Mouse (Mus musculus) telencephalon, adult 2 months (tissue): ENCODE results near the gene Eif2b4.

Experiments
- DNase-seq: peaks from one replicate; pipeline ENCODE4 v3.0.0-alpha.2; 2011; ENCODE audit warnings: low read depth, low spot score

Gene Eif2b4

DNA sequence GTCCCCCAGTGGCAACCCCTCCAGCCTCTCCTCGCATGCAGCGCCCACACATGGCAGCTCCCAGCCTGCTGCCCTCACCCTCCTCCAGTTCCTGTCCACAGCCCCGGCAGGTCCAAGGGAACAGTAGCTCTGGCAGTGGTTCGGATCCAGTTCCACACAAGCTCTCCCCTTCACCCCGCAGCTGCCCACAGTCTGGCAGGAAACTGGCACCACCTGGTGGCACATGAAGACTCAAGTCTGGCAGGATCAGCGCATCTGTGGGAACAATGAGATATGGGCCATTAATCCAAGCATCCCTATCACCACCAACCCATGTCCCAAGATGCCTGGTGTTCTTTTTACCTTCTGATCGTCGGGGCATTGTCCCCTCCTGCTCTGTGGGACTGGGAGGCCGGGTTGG lies 6.7 kb upstream of the Eif2b4 start:
- no peak for DNase-seq

- no peak for DNase-seq
These were observed 6.2 kb upstream of the Eif2b4 start for GRCm38 (mm10) chr5:31199321-31199892.

GRCm38 (mm10) chr5:31198616-31199320 lies 5.5 kb upstream of the Eif2b4 start:
- no peak for DNase-seq

DNA sequence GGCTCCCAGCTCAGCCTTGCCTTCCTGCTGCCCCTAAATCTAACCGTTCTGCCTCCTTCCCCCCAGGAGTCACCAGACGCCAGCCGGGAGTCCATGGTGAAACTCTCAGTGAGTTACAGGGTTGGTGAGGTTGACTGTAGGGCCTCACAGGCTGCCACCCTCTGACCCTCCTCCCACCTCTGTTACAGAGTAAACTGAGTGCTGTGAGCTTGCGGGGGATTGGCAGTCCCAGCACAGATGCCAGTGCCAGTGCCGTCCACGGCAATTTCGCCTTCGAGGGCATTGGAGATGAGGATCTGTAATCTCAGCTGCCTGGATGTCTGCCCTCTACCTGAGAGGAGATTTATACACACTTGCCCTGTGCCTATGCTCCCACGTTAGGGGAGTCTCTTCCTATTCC lies 4.9 kb upstream of the Eif2b4 start:
- no peak for DNase-seq

DNA sequence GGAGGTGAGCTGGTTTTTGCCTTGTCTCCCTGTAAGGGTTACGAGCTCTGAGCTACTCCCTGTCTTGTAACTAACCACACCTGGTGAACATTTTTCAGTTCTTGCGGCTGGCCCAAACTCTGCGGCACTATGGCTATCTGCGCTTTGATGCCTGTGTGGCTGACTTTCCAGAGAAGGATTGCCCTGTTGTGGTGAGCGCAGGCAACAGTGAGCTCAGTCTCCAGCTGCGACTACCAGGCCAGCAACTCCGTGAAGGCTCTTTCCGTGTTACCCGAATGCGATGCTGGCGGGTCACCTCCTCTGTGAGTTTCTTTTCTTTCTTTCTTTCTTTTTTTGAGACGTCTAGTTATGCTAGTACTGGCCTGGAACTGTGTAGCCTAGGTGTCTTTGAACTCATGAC lies 3.8 kb upstream of the Eif2b4 start:
- no peak for DNase-seq

DNA sequence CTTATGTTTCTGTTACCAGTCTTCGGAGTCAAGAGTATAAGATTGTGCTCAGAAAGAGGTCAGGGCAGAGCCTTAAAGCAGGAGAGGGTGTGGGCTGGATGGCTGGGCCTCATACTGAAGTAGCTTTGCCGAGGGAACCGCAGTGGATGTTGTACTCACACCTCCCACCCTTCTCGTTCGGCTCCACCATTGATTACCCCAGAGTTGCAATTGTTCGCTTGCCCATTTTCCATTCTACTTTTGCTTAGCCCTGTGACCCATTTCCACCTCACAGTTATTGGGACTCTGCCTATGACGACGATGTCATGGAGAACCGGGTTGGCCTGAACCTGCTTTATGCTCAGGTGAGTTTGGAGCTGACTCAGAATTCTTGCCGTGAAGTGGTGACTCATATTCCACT lies 3.0 kb upstream of the Eif2b4 start:
- DNase-seq: no peak

DNA sequence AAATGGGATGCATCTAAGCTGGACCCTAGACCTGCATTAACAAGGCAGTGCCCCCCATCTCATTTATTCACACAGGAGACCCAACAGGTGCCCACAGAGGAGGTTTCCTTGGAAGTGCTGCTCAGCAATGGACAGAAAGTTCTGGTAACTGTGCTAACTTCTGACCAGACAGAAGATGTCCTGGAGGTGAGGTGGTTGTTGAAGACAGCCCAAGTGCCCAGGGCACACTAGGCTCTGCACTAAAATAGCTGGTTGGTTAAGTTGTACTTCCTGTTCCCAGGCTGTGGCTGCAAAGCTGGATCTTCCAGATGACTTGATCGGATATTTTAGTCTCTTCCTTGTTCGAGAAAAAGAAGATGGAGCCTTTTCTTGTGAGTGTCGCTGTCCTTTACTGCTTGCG lies 2.4 kb upstream of the Eif2b4 start:
- DNase-seq: no peak

DNA sequence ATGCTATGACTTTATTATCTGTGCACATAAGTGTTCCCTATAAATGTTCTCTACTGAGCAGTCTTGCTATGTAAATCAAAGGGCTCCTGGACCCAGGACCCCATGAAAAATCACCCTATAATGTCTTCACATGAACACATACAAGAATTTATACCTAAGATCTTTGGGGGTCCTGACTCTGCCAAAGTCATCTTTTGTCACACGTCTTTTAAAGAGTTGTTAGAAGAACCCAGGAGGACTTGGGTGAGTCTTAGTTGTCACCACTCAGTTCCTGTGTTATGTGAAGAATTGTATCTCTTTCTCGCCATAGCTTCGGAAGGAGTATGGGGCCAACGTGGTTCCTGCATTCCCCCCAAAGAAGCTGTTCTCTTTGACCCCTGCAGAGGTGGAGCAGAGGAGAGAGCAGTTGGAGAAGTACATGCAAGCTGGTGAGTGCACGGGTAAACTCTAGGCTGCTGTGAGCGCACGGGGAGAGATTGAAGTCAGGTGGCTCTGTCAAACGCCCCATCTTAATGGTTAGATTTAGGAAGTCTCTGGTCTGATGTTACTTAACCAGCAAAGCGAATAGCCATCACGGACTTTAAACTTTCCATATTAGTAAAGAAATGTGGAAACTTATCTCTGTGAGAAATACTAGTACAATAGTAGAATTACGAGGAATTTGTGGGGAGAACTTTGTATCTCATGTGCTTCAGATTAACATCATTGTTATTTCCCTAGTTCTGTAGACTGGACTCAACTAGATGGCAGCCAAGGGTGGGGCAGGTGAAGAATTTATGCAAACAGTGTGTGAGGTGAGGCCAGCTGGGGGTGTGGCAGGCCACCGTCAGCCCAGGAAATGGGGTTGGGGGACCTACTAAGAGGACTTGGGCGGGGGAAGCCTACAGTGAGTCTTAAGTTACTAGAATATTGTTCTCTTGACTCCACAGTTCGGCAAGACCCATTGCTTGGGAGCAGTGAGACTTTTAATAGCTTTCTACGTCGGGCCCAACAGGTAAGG lies 1.6 kb upstream of the Eif2b4 start:
- DNase-seq: no peak

- DNase-seq: no peak
These were observed 526 bp upstream of the Eif2b4 start for GRCm38 (mm10) chr5:31193631-31194281.

DNA sequence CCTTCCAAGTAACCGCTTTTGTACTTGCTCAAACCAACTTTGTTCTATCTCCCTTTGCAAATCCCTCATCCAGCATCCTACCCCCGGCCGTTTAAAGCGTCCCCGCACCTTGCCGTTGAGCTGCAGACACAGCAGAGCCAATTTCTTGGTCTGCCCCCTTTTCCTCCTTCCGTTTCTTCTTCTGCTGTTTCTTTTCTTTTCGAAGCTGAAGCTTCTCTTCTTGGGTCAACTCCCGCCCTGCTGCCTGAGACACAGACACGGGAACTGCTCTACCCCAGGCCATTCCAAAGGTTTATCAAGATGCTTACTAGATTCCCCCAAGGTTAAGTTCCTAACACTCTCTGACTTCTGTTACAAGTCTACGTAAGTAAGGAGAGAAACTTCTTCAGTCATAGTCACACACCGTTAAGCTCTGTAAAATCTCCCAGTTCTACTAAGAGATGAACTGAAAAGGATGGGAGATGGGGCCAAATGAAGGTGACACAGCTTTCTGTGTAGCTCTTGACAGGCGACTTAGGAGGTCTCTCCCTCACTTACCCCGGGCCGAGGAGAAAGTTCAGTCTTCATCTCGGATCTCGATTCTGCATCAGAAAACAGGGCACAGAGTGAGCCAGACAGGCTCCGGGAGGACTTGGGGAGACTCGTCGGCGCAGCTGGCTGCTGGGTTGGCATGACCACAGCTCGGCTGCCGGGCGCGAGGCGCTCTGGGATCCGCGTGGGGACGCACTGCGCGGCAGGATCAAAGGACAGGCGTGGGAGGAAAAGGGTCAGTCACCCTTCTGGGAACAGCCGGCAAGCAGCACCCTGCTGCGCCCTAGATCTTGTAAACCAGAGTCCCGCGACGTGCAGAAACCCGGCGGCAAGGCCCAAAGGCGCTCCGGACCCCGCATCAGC lies 938 bp downstream of the Eif2b4 start:
- no peak for DNase-seq

GRCm38 (mm10) chr5:31190201-31190600 lies 3.0 kb downstream of the Eif2b4 start:
- no peak for DNase-seq

GRCm38 (mm10) chr5:31188223-31188840 lies 4.9 kb downstream of the Eif2b4 start:
- DNase-seq: no peak

- DNase-seq: no peak
These were observed 9.6 kb downstream of the Eif2b4 start for GRCm38 (mm10) chr5:31183678-31184077.

- no peak for DNase-seq
These were observed 12.0 kb downstream of the Eif2b4 start for GRCm38 (mm10) chr5:31181183-31181770.

DNA sequence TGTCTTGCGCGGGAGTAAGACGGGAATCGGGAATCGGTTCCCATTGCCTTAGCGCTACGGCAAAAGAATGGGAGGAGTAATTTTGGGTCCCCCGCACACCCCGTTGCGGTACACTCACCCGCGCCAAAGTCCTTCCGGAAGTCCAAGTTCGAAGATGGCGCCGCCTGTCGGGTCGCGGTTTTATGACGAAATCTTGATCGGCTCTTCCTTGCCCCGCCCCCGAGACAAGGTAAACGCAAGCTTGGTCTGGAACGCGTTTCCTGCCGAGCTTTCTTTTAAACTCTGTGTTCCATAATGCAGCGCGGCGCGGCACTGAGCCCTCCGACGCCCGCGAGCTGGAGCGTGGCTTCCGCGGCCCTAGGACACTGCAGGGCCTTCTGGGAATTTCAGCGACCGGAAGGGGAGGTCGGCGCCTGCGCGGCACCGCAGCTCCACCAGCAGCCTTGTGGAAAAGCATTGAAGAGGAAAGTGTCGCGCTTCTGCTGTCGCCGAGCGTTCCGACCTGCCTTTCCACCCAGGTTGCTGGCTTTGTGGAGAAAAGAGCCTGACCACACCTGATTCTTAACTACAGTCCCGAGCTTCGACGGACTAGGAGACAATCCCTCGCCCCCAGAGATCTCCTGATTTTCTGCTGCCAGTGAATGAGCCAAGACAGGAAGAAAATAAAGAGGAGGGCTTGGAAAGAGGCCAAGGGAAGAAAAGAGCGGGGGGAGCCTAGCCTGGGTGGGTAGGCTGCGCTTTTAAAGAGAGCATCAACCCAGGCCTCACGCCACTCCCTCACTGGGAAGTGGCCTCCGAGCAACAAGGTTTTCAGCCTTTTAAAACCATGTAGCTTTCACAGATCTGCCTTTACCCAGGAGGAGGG lies 13.2 kb downstream of the Eif2b4 start, which contains the start of the genes Gm29609 and Gtf3c2:
Gm29609 (minus strand) TSS at position 146 of the 865 bp plus-strand sequence.
Gtf3c2 (minus strand) TSS at position 379 of the 865 bp plus-strand sequence.
- DNase-seq: peak; percentile 98

- DNase-seq: no peak
These were observed 13.9 kb downstream of the Eif2b4 start for GRCm38 (mm10) chr5:31179301-31179765.

DNA sequence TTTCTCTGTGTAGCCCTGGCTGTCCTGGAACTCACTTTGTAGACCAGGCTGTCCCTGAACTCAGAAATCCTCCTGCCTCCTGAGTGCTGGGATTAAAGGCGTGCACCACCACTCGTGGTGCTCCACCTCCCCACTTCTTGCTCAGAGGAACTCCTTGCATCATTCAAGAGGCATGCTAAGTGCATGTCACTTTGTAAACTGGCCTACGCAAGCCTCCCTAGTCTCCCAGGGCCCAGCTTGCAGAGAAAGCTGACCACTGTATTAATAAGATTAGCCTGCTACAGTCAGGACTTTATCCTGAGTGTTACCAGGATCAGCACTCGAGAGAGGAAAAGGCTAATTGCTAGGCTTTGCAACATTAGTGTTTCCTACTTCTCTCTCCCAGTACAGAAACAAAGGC lies 24.6 kb downstream of the Eif2b4 start:
- no peak for DNase-seq

GRCm38 (mm10) chr5:31164878-31165277 lies 28.4 kb downstream of the Eif2b4 start:
- no peak for DNase-seq

GRCm38 (mm10) chr5:31162462-31162861 lies 30.8 kb downstream of the Eif2b4 start:
- no peak for DNase-seq
